Mouse (Mus musculus) heart, adult 11 months (tissue): ENCODE results near the gene Cmss1.

Experiments used
- DNase-seq: peaks from one replicate; pipeline ENCODE4 v3.0.0; 2022

Cmss1 gene

GRCm38 (mm10) chr16:57606444-57607227, at the start of gene Cmss1:
Gene Cmss1, minus strand, starts transcription at chr16:57606864.
- DNase-seq, result peak; percentile 97

- DNase-seq, result peak; percentile 90
Measured at GRCm38 (mm10) chr16:57649888-57650287, 43.2 kb upstream of the Cmss1 start.

- peak; percentile 94 for DNase-seq
Measured at GRCm38 (mm10) chr16:57641346-57641885, 34.8 kb upstream of the Cmss1 start.

GRCm38 (mm10) chr16:57634766-57635165, 28.1 kb upstream of the Cmss1 start:
- DNase-seq, result no peak

- DNase-seq, result peak; percentile 92
Measured at GRCm38 (mm10) chr16:57634191-57634590, 27.5 kb upstream of the Cmss1 start.

GRCm38 (mm10) chr16:57611768-57612167, 5.1 kb upstream of the Cmss1 start:
- DNase-seq, result no peak

GRCm38 (mm10) chr16:57601031-57601430, 5.6 kb downstream of the Cmss1 start:
- DNase-seq, result no peak

GRCm38 (mm10) chr16:57597295-57597957, 9.2 kb downstream of the Cmss1 start:
- peak; percentile 41 for DNase-seq

GRCm38 (mm10) chr16:57593422-57594157, 13.1 kb downstream of the Cmss1 start:
- DNase-seq, result peak; percentile 88

GRCm38 (mm10) chr16:57585201-57585600, 21.5 kb downstream of the Cmss1 start:
- no peak for DNase-seq

GRCm38 (mm10) chr16:57582008-57582407, 24.7 kb downstream of the Cmss1 start:
- DNase-seq, result peak; percentile 97

- DNase-seq, result peak; percentile 87
Measured at GRCm38 (mm10) chr16:57580041-57580440, 26.6 kb downstream of the Cmss1 start.

GRCm38 (mm10) chr16:57577519-57577918, 29.1 kb downstream of the Cmss1 start:
- peak; percentile 49 for DNase-seq

GRCm38 (mm10) chr16:57575764-57576388, 30.8 kb downstream of the Cmss1 start:
- DNase-seq, result peak; percentile 64

GRCm38 (mm10) chr16:57573831-57574230, 32.8 kb downstream of the Cmss1 start:
- peak; percentile 82 for DNase-seq

- peak; percentile 87 for DNase-seq
Measured at GRCm38 (mm10) chr16:57570789-57571311, 35.8 kb downstream of the Cmss1 start.

GRCm38 (mm10) chr16:57568648-57569404, 37.8 kb downstream of the Cmss1 start:
- peak; percentile 62 for DNase-seq

GRCm38 (mm10) chr16:57566215-57566614, 40.4 kb downstream of the Cmss1 start:
- peak; percentile 94 for DNase-seq

GRCm38 (mm10) chr16:57564807-57565206, 41.9 kb downstream of the Cmss1 start:
- DNase-seq, result peak; percentile 39

- peak; percentile 68 for DNase-seq
Measured at GRCm38 (mm10) chr16:57563453-57563852, 43.2 kb downstream of the Cmss1 start.

- peak; percentile 56 for DNase-seq
Measured at GRCm38 (mm10) chr16:57560185-57560584, 46.5 kb downstream of the Cmss1 start.

GRCm38 (mm10) chr16:57558258-57558657, 48.4 kb downstream of the Cmss1 start:
- peak; percentile 66 for DNase-seq
